Mouse (Mus musculus): ENCODE measurements around the gene Tuba4a. TPM values are rescaled to one million over a fixed set of nuclear protein-coding genes. Genes with fewer than 3 reads are reported as not detected.
"Not testable (repeated sequence)": the region's sequence is repeated elsewhere in the genome, so short reads cannot be mapped to it uniquely, and the experiment has no call there.

Tuba4a gene
- total RNA-seq, 2 experiments from 2014 or later = 973 to 1,125 TPM

DNA sequence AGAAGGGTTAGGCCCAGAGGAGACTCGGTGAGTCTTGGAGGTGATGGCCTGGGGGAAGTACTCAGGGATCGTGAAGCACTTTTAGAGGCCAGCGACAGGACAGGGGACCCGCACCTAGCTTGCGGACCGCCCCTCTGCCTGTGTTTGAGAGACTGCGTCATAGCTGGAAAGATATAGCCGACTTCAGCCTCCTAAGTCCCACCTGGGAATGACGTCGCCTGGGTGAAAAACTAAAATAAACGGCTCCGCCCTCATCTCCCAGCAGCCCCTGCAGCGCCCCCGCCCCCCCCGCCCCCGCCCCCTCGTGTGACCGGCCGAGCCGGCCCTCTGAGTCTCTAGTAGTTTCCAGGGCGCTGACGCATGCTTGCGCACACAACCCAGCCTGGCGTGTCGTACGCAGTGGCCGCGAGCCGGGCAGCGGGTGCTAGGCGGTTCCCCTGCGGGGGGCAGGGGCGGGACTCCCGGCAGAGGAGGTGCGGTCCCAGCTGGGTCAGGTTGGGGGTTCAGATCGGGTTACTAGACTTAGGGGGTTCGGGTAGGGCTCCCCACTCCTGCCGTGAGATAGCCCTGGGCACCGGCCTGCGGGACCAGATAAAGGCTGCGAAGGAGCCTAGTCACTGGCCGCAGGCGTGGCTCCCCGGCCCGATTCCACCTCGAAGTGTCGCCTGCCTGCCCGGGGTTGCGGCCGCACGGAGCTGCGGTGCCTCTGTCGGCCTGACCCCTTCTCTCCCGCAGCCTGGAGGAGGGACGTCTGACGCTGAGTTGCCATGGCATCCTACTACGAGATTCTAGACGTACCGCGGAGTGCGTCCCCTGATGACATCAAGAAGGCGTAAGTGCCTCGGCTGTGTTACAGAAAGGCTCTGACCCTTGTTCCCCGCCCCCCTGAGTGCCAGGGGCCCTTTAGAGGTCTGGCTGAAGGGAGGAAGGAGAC, 16.7 kb upstream of the Tuba4a start, which contains the start of gene Dnajb2:
Dnajb2 (plus strand) TSS at position 290 of the 934 bp plus-strand sequence.
- DNase-seq = peak; percentile 94 to 95

DNA sequence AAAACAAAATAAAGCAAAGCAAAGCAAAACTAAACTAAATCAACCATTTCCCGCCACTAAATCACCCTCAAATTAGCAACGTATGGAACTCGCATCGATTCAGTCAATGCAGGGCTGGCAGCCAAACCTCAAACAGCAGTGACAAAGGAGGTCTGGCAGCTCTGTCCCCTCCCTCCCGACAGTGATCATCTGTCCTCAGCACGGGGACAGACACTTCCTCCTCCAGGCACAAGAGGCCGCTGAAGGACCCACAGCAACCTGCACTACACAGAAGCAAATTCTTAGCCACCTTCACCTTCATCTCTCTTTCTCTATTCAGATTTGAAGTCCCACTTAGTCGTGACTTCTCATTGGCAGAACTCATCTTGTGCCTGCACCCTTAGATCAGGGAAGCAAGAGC, 14.9 kb upstream of the Tuba4a start:
- peak; percentile 80 to 81 for DNase-seq

DNA sequence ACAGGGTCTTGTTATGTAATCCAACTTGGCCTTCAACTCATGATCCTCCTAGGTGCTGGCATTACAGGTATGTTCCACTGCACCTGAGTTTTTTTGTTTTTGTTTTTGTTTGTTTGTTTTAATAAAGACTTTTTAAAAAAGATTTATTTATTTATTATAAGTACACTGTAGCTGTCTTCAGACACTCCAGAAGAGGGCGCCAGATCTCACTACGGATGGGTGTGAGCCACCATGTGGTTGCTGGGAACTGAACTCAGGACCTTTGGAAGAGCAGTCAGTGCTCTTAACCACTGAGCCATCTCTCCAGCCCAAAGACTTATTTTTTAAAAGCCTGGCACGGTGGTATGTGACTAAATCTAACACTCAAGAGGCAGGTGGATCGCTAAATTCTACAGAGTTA, 12.8 kb upstream of the Tuba4a start:
- not testable (repeated sequence) for DNase-seq

DNA sequence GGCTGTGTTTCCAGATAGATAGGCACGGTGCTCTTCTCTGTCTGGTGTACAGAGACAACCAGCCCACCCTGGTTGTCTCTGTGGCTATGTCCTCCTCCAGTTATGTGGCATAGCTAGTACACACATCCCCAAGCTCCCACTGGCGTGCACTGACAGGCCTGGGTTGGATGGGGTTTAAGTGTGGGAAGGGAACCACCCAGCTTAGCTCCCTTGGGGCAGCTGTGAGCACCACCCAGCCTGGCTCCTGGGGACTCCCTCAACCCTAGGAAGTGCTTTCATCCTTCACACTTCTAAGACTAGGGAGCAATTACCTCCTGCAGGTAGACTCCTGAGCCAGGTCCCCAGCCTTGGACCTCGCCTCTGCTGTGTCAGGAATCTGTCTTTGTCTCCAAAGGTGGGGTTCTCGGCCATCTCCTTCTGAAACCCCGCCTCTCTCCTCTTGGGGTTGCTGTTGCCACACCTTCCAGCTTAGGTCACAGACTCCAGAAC, 12.0 kb upstream of the Tuba4a start, which contains the start of gene A630095N17Rik:
A630095N17Rik (minus strand) TSS at position 439 of the 489 bp plus-strand sequence.
- DNase-seq = no peak

DNA sequence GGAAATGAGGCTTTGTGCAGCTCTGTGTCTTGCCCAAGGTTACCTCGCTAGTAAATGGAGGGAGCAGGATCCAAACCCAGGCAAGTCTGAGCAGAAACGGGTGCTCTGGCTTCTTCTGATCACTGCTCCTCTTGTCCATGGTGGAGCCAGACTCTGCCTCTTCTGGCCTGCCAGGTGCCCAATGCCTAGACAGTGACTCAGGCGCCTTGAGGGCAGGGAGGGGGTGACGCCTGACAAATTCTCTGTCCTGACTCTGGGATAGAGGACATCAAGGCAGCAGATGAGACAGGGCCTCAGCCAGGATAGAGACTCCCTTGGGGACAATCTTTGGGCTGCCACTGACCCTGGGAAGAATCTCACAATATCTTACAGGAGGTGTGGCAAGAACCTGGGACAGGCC, 11.6 kb upstream of the Tuba4a start:
- DNase-seq = no peak

DNA sequence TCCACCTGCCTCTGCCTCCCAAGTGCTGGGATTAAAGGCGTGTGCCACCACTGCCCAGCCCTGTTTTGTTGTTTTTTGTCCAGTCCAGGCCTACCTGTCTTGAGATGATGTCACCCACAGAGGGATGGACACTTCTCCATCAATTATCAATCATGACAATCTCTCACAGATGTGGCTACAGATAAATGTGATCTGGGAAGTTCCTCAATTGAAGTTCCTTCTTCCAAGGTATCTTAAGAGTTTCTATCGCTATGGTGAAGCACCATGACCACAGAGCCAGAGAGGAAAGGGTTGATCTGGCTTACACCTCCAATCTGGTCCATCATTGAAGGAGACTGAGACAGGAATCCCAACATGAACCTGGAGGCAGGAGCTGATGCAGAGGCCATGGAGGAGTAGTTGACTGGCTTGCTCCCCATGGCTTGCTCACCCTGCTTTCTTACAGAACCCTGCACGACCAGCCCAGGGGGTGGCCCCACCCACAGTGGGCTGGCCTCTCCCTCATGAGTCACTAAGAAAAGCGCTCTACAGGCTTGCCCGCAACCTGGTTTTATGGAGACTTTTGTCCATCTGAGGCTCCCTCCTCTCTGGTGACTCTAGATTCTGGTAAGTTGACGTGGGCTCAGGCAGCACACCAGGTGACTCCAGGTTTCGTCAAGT, 10.8 kb upstream of the Tuba4a start:
- DNase-seq = no peak

DNA sequence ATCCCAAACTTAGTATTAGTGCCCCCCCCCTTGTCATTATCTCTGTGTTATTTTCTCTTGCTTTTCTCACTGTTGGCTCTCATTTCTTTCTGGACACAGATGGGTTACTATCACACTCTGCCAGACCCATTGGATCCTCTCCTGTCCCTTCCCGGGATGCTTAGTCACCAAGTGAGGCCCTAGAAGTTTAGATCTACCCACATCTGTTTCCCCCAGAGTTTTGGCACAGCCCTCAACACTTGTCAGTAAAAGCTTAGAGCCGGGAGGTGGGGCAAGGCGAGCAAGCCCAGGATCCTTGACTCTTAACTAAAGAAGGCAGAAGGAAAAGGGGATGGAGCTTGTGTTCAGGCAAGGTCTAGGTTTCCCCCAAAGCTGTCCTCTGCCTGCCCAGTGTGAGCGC, 9.5 kb upstream of the Tuba4a start:
- DNase-seq = no peak

DNA sequence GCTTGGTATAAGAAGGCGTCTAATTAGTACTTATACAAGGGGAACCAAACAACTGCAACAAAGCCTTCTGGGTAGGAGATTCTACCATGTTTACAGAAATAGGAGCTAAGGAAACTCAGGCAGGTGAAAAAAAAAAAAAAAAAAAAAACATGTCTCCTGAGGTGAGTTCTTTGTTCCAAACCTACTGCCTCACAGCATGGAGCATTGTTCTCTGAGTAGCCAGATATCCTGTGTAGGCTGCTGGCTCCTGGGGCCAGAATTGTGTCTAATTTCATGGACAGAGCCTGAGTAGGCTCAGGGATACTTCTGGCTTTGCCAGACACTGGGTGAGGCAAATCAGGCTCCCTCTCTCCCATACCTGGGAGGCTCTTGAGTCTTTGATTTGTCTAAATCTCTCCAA, 8.0 kb upstream of the Tuba4a start:
- DNase-seq = no peak

DNA sequence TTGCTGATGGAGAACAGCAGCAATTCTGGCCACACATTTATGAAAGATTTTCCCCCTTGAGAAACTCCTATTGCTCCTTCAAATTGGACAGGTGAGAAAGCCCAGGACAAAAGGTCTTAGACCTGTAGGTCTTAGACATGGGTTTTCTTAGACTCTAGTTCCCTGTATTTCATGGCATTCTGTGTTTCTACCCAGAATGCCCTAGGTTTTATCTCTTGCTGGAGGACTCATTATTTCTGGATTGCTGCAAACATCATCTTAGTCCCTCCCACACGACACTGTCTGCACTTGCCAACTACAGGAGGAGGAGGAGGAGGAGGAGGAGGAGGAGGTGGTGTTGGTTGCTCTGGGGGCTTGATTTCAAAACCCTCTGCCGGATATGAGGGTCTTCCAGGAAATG, 6.5 kb upstream of the Tuba4a start:
- no peak for DNase-seq

DNA sequence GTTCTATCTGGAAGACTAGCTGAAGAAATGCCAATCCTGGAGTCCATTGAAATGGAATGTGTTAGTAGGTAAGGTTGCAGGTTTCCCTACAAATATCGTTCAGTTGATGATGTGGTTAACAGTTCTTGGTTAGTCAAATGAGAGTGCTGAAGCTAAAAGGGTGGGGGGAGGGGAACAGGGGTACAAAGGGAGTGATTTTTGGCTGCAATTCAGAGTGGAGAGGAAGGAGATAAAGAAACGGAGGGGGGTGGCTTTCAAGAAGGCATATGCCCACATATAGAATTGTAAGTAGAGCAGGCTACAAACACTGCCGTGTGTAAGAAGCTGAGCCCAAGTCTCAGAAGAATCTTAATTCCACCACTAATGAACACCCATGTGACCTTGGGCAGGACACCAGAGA, 5.8 kb upstream of the Tuba4a start:
- no peak for DNase-seq

DNA sequence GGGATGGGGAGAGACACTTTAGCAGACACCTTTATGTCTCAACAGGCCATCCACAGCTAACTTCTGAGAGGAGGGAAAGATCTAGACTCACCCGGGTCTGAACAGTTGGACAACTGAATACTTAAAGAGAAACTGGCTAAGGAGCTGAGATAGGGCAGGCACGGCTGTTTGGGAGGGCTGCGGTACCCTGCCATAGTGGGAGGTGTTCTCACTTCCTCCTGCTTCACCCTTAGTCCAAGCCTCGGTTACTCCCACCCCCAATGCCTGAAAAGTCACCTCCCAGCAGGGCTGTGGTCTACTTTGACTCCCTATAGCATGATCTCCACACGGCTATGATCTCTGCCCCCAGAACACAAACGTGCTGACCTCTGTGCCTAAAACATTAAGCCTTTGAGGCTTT, 3.9 kb upstream of the Tuba4a start:
- DNase-seq = no peak

DNA sequence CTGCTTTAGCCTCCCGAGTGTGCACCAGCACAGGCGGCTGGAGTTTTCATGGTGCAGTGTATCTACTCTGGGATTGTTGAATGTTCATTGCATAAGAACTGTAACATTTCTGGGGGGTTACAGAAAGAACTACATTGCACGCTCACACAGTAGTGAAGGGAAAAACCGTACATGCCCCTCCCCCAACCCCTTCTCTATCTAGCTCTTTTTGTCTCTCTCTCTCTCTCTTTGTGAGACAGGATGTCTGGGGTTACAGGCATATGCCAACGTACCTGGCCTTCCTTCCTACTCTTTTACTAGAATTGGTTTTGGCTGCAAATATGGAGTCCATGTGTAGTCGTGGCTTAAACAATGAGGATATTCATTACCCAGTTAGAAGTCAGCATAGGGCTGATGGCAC, 3.3 kb upstream of the Tuba4a start:
- DNase-seq = no peak

DNA sequence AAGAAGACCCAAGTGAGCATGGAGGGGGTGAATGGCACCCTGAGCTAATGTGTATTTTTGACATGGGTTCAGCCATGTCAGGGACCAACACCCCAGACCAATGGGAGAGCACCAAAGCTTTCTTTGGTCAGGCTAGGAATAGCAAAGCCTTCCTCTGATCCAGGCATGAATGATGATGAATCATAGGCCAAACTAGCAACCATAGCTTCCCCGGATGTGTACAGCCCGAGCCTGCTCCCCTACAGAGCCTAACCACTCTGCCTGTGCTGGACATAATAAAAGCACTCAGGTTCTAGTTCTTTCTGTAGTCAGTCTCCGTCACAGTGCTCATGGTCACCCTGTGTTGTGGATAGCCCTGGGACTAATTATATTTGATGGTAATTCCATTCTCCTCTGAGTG, 1.9 kb upstream of the Tuba4a start:
- DNase-seq = no peak

DNA sequence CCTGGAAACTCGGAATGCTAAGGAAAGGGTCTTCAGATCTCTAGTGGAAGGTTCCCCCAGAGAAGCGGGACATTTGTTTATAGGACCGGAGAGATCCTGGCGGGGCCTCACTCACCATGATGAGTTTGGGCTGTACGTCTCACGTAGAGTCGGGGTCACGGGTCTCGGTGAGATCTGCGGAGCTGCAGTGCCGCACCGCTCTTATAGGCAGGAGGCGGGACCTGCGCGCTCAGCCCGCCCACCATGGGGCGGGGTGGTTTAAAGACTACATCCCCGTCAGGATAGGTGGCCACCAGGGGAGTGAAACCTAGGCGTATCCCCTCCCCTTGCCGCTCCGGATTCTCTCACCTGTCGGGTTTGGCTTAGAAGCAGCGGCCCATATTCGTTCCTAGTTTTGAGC, 587 bp downstream of the Tuba4a start:
- peak; percentile 94 to 96 for DNase-seq

DNA sequence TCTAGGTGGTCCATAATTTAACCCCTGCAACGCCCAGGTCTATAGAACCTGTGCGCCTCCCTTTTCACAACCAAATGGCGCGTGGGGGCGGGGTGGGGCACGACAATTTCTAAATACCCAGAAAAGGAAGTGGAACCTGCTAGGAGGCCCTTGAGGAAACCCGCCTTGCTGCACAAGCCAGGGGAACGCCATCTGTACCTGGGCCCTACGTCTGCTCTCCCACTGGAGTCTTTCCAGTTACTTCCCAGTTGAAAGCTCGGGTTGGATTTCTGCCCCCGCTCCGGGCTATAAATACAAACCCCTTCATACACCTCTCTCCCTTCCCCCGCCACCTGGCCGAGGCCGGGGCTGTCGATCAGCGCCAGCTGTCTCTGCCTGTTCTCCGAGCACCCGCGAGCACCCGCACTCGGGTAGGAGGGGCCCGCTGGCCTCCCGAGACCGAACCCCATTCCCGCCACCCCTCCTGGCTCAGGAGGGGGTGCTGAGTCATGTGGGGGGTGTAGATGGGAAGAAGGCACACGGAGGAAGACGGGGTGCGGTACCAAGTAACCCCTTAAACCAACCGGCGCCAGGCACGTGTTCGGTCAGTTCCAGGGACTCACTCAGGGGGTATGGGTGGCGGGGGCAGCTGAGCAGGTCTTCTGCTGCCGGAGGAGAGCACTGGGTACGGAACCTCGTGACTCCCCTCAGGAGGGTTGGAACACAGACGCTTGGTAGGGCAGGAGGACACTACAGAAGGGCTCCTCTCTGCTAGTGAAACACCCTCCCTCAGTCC, 1.3 kb downstream of the Tuba4a start:
- DNase-seq = peak; percentile 84 to 85

DNA sequence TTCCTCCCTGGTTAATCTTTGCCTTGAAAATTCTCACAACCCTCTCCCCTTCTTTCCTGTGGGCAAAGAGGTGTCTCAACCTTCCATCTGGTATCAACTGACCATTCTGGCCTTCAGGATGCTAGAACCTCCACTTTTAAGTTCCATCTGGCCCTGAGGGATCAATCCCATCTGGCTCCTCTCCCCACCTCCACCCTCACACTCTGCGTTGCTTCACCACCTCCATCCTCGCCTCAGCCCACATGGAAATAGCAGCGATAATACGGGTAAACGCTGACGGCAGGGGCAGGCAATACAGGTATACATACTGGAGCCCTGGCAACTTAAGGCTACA, 1.8 kb downstream of the Tuba4a start:
- DNase-seq = no peak

DNA sequence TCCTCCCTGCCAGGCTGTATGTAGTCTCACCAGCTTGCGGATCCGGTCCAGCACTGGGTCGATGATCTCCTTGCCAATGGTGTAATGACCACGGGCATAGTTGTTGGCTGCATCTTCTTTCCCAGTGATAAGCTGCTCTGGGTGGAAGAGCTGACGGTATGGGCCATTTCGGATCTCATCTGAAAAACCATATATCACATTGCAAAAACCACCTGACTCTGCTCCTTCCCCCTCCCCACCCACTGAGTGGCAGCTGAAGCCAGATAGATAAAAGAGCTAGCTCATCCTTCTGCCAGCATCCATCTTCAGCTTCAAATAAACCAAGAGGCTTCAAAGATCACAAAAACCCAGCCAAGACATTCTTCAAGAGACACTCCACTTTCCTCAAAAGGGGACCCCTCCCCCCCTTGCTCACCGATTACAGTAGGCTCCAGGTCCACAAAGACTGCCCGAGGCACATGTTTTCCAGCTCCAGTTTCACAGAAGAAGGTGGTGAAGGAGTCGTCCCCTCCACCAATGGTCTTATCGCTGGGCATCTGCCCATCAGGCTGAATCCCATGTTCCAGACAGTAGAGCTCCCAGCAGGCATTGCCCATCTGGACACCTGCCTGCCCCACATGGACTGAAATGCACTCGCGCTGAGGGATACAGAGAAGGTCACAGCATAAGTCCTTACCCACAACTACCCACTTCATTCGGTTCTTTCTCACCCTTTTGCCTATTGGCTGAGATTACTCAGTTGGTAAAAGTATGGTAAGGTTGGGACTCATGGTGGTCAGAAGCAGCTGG, 2.7 kb downstream of the Tuba4a start:
- DNase-seq = peak; percentile 78 to 79

DNA sequence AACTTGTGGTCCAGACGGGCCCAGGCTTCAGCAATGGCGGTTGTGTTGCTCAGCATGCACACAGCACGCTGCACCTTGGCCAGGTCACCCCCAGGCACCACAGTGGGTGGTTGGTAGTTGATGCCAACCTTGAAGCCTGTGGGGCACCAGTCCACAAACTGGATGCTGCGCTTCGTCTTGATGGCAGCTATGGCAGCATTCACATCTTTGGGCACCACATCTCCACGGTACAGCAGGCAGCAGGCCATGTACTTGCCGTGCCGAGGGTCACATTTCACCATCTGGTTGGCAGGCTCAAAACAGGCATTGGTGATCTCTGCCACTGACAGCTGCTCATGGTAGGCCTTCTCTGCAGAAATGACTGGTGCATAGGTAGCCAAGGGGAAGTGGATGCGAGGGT, 3.9 kb downstream of the Tuba4a start:
- peak; percentile 25 to 28 for DNase-seq

DNA sequence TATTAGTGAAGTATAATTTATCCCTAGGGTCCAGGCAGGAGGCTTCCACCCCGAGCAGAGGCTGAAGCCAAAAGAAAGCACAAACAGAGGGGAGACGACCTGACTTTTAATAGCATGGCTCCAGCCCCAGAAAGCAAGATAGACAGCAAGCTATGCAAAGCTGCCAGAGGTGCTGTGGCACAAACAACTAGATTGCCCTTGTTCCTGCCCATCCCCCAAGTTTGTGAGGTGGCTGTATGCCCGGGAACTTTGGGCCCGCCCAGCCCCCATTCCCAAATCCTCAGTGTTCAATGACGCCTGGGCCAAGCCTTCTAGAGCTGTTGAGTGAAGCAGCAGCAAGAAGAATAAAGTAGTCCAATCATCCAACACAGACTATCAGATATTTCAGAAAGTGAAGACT, 4.8 kb downstream of the Tuba4a start:
- peak; percentile 84 to 85 for DNase-seq

DNA sequence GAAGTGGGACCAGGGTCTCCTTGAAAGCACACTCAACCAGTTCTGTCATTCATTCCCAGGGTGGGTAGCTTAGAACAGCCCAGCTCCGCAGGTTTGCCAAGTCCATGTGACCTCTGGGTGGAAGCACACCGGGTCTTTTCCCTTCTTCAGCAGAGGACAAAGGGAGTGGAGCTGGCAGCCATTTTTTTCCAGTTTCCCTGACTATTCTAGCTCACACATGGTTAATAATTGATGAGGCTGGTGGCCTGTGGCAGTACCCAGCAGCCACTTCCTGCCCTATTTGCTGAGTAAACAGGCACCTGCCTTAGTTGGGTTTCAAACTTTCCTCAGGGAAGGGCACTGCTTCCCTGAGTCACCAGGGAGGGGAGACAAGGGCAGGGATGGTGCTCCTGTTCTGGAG, 5.2 kb downstream of the Tuba4a start:
- DNase-seq = peak in 1 of 2 experiments; percentile 30

DNA sequence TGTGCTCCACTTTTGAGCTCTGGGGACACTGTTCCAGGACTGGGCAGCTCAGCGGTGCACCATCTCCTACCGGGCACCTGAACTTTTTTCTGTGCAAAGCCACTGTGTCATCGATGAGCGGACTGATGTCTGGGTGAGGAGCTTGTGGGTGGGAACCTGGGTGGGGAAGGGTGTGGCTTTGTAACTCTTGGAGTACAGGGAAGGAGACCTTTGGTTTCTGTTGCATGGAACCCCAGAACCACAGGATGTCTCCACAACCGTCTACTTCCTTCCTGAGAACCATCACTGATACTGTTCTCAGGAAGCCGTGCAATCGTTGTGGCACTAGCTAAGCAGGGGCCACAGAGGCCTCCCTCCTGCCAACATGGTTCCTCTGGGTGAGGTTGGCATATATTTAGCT, 6.6 kb downstream of the Tuba4a start:
- DNase-seq = no peak

DNA sequence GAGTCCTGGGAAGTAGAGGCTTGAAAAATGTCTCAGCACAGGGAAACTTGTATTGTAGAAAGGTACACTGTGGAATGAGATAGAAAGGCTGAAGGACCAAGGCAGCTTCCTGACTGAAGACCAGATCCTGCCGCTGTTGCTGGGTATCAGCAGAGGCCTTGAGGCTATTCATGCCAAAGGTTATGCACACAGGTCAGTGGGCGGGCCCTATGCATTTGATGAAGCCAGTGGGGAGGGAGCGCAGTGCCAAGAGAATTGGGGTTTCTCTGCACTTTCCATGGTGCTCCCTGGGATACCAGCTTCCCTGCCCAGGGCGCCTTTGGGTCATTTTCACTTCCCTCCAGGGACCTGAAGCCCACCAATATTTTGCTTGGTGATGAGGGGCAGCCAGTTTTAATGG, 7.1 kb downstream of the Tuba4a start:
- DNase-seq = no peak

Measured in heart, adult 18-20 months (tissue).